Mouse (Mus musculus): ENCODE data around the gene Gm17581. TPM values are rescaled to one million over a fixed set of nuclear protein-coding genes. Genes with fewer than 3 reads are reported as not detected.

Gm17581 gene
- polyA plus RNA-seq, 1 experiment from 2014 or later, result not detected

DNA sequence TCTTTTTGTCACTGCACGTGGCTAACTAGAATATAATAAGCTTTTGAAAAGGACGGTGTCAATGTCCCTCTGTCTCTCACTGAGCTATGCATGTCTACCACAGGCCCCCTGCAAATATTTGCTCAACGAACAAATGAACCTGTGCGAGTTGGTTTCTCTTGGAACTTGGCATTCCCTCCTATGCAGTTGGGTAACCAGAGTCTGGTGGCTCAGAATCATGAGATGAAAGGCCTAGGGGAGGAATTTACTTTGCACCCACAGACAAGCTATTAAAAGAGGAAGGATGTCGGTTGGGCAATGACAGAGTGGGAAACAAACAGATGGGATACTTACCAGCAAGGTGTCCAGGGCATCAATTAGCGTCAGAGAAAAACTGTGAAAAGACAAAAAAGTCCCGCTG is 9.4 kb downstream of the Gm17581 start:
- WGBS, result 81% methylated on average over 7 of the region's 7 CpGs
- Histone ChIP-seq H3K27ac (ENCODE audit: low read length) (no peak overlapping the region), H3K9ac (ENCODE audit: low read length) (no peak overlapping the region), H3K27me3 (ENCODE audit: control insufficient read depth, insufficient read depth, low read length) (no peaks in the 10 kb centered on the region), H3K9me3 (replicated peaks; ENCODE audit: control insufficient read depth, low read length) (no peaks in the 10 kb centered on the region), H3K4me3 (ENCODE audit: low read length) (no peak overlapping the region), H3K4me2 (ENCODE audit: low read depth, low read length) (no peak overlapping the region), H3K36me3 (ENCODE audit: control insufficient read depth, insufficient read depth) (0 out of 2 replicates have a peak, but pooled peaks cover 2% of the 10 kb centered on the region), H3K4me1 (ENCODE audit: control insufficient read depth, insufficient read depth, low read length) (peaks cover 6% of the 10 kb centered on the region)
- ATAC-seq (replicated peaks; ENCODE audit: extremely low read depth, insufficient read depth, low FRiP score), result no peak

DNA sequence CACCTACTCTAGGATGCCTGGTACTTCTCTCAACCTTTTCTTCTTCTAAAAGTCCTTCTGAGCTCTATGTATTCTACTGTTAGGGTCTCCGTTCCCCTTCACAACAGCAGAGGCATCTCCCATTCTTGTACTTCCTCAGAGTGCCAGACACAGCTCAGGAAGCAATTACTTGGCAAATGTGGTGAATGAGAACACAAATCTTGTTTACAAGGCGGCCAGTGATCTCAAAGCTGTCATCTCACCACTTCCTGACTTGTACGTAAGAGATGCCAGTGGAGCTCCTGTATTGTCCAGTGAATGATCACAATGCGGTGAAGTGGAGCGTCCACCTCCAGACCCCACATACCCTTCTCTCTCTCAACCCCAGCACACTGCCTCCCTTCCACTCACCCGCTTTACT is 11.1 kb downstream of the Gm17581 start:
- 76% methylated on average over 6 of the region's 6 CpGs for WGBS
- no peak for ATAC-seq (replicated peaks; ENCODE audit: extremely low read depth, insufficient read depth, low FRiP score)

GRCm38 (mm10) chr2:155724036-155724435 is 11.6 kb downstream of the Gm17581 start:
- Histone ChIP-seq H3K4me3 (ENCODE audit: low read length) (no peak overlapping the region), H3K27ac (ENCODE audit: low read length) (no peak overlapping the region), H3K4me2 (ENCODE audit: low read depth, low read length) (no peak overlapping the region), H3K9me3 (replicated peaks; ENCODE audit: control insufficient read depth, low read length) (no peaks in the 10 kb centered on the region), H3K36me3 (ENCODE audit: control insufficient read depth, insufficient read depth) (0 out of 2 replicates have a peak, but pooled peaks cover 5% of the 10 kb centered on the region), H3K4me1 (ENCODE audit: control insufficient read depth, insufficient read depth, low read length) (peaks cover 6% of the 10 kb centered on the region), H3K9ac (ENCODE audit: low read length) (no peak overlapping the region), H3K27me3 (ENCODE audit: control insufficient read depth, insufficient read depth, low read length) (no peaks in the 10 kb centered on the region)
- WGBS, result 51% methylated on average over 5 of the region's 5 CpGs
- no peak for ATAC-seq (replicated peaks; ENCODE audit: extremely low read depth, insufficient read depth, low FRiP score)

More for the DNA sequence above, 11.1 kb downstream of the Gm17581 start:
- H3K9me3 ChIP-seq (replicated peaks; ENCODE audit: control insufficient read depth, low read length), result no peaks in the 10 kb centered on the region
- H3K27ac ChIP-seq (ENCODE audit: low read length), result no peak overlapping the region
- H3K27me3 ChIP-seq (ENCODE audit: control insufficient read depth, insufficient read depth, low read length), result no peaks in the 10 kb centered on the region
- H3K36me3 ChIP-seq (ENCODE audit: control insufficient read depth, insufficient read depth), result 0 out of 2 replicates have a peak, but pooled peaks cover 5% of the 10 kb centered on the region
- H3K9ac ChIP-seq (ENCODE audit: low read length), result no peak overlapping the region
- H3K4me2 ChIP-seq (ENCODE audit: low read depth, low read length), result no peak overlapping the region
- H3K4me3 ChIP-seq (ENCODE audit: low read length), result no peak overlapping the region
- peaks cover 6% of the 10 kb centered on the region for H3K4me1 ChIP-seq (ENCODE audit: control insufficient read depth, insufficient read depth, low read length)

GRCm38 (mm10) chr2:155720585-155720984 is 15.1 kb downstream of the Gm17581 start:
- no peak overlapping the region for H3K4me2 ChIP-seq (ENCODE audit: low read depth, low read length)
- 73% methylated on average over 5 of the region's 5 CpGs for WGBS
- no peak for ATAC-seq (replicated peaks; ENCODE audit: extremely low read depth, insufficient read depth, low FRiP score)

DNA sequence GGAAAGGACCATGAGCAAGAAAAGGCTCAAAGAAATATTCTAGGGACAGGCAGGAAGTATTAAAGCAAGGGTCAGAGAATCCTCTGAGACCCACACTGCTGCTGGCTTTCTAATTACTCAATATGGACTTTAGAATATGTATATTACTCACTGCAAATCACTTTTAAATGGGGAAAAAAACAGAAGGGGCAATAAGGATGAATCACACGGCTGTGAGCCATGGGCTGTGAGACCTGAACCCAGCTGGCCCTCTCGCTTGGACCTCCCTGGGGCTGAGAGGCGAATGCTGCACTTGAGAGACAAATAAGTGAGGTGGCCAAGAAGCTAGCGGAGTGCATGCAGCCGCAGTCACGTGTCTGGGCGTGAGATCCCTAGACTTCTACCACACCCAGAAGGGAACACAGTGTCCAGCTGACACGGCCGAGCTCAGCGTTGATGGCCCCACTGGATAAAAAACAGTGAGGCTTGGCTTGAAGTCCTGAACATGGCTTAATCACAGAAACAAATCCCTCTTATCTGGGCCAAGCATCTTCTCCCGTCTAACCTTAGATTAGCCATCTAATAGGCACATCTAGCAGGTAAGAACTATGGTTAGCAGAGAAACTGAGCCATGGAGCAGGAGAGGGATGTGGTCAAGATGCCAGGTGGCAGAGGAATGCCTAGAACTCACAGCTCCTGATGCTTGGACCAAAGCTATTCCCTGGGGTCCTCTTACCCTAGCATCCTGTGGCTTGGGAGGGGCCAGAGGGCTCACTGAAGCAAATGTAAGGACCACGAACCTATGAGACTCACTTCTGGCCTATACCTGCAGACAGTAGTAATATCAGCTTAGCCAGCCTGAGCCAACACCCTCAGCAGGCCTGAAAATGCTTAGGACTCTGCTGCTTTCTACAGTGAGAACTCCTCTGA is 18.3 kb downstream of the Gm17581 start:
- WGBS, result 82% methylated on average over 12 of the region's 12 CpGs
- Histone ChIP-seq H3K27me3 (ENCODE audit: control insufficient read depth, insufficient read depth, low read length) (no peaks in the 10 kb centered on the region), H3K9ac (ENCODE audit: low read length) (no peak overlapping the region), H3K4me1 (ENCODE audit: control insufficient read depth, insufficient read depth, low read length) (no peaks in the 10 kb centered on the region), H3K36me3 (ENCODE audit: control insufficient read depth, insufficient read depth) (peaks cover 18% of the 10 kb centered on the region; the same call in 1 of the 2 replicates), H3K9me3 (replicated peaks; ENCODE audit: control insufficient read depth, low read length) (no peaks in the 10 kb centered on the region), H3K4me3 (ENCODE audit: low read length) (no peak overlapping the region), H3K4me2 (ENCODE audit: low read depth, low read length) (no peak overlapping the region), H3K27ac (ENCODE audit: low read length) (no peak overlapping the region)
- ATAC-seq (replicated peaks; ENCODE audit: extremely low read depth, insufficient read depth, low FRiP score), result no peak

More at GRCm38 (mm10) chr2:155720585-155720984, 15.1 kb downstream of the Gm17581 start:
- Histone ChIP-seq H3K9ac (ENCODE audit: low read length) (no peak overlapping the region), H3K27ac (ENCODE audit: low read length) (no peak overlapping the region), H3K36me3 (ENCODE audit: control insufficient read depth, insufficient read depth) (peaks cover 15% of the 10 kb centered on the region; the same call in 1 of the 2 replicates), H3K4me3 (ENCODE audit: low read length) (no peak overlapping the region), H3K27me3 (ENCODE audit: control insufficient read depth, insufficient read depth, low read length) (no peaks in the 10 kb centered on the region), H3K9me3 (replicated peaks; ENCODE audit: control insufficient read depth, low read length) (no peaks in the 10 kb centered on the region), H3K4me1 (ENCODE audit: control insufficient read depth, insufficient read depth, low read length) (no peaks in the 10 kb centered on the region)

- H3K4me3 ChIP-seq (ENCODE audit: low read length), result no peak overlapping the region
- no peak overlapping the region for H3K9ac ChIP-seq (ENCODE audit: low read length)
- H3K9me3 ChIP-seq (replicated peaks; ENCODE audit: control insufficient read depth, low read length), result no peaks in the 10 kb centered on the region
- WGBS, result 83% methylated on average over 11 of the region's 11 CpGs
- peaks cover 9% of the 10 kb centered on the region for H3K36me3 ChIP-seq (ENCODE audit: control insufficient read depth, insufficient read depth)
- ATAC-seq (replicated peaks; ENCODE audit: extremely low read depth, insufficient read depth, low FRiP score), result no peak
- H3K27me3 ChIP-seq (ENCODE audit: control insufficient read depth, insufficient read depth, low read length), result no peaks in the 10 kb centered on the region
- H3K27ac ChIP-seq (ENCODE audit: low read length), result no peak overlapping the region
- H3K4me1 ChIP-seq (ENCODE audit: control insufficient read depth, insufficient read depth, low read length), result peaks cover 7% of the 10 kb centered on the region
- H3K4me2 ChIP-seq (ENCODE audit: low read depth, low read length), result no peak overlapping the region
Measured at GRCm38 (mm10) chr2:155710557-155710956, 25.1 kb downstream of the Gm17581 start.

- H3K27ac ChIP-seq (ENCODE audit: low read length), result no peak overlapping the region
- 60% methylated on average over 4 of the region's 4 CpGs for WGBS
- H3K4me3 ChIP-seq (ENCODE audit: low read length), result no peak overlapping the region
- H3K4me2 ChIP-seq (ENCODE audit: low read depth, low read length), result no peak overlapping the region
- peaks cover 7% of the 10 kb centered on the region for H3K4me1 ChIP-seq (ENCODE audit: control insufficient read depth, insufficient read depth, low read length)
- H3K27me3 ChIP-seq (ENCODE audit: control insufficient read depth, insufficient read depth, low read length), result no peaks in the 10 kb centered on the region
- no peak overlapping the region for H3K9ac ChIP-seq (ENCODE audit: low read length)
- H3K9me3 ChIP-seq (replicated peaks; ENCODE audit: control insufficient read depth, low read length), result no peaks in the 10 kb centered on the region
- peaks cover 7% of the 10 kb centered on the region for H3K36me3 ChIP-seq (ENCODE audit: control insufficient read depth, insufficient read depth)
- ATAC-seq (replicated peaks; ENCODE audit: extremely low read depth, insufficient read depth, low FRiP score), result no peak; the same call in 1 of the 2 replicates
Measured at GRCm38 (mm10) chr2:155707251-155707650, 28.4 kb downstream of the Gm17581 start.

DNA sequence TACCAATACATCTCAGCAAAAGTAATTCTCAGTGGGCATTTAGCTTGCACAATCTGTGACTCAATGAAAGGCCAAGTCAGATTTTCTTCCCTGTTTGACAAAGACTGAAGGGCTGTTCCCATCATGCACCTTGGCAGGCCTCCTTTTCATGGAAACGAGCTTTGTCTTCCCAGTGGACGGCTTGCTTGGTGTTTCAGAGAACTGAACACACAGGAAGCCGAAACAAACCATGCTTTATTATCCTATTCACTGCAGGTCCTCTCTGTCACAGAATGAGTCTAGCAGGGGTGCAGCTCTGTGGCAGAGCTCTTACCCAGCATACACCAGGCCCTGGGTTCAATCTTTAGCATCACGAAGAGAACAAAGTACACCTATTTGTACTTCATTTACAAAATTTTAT is 32.0 kb downstream of the Gm17581 start:
- Histone ChIP-seq H3K9ac (ENCODE audit: low read length) (no peak overlapping the region), H3K4me1 (ENCODE audit: control insufficient read depth, insufficient read depth, low read length) (peaks cover 7% of the 10 kb centered on the region), H3K27me3 (ENCODE audit: control insufficient read depth, insufficient read depth, low read length) (no peaks in the 10 kb centered on the region), H3K9me3 (replicated peaks; ENCODE audit: control insufficient read depth, low read length) (no peaks in the 10 kb centered on the region), H3K27ac (ENCODE audit: low read length) (no peak overlapping the region), H3K36me3 (ENCODE audit: control insufficient read depth, insufficient read depth) (peaks cover 5% of the 10 kb centered on the region; the same call in 1 of the 2 replicates), H3K4me2 (ENCODE audit: low read depth, low read length) (no peak overlapping the region), H3K4me3 (ENCODE audit: low read length) (no peak overlapping the region)
- 79% methylated on average over 4 of the region's 4 CpGs for WGBS
- ATAC-seq (replicated peaks; ENCODE audit: extremely low read depth, insufficient read depth, low FRiP score), result no peak

- 84% methylated on average over 19 of the region's 19 CpGs for WGBS
- Histone ChIP-seq H3K4me2 (ENCODE audit: low read depth, low read length) (no peak overlapping the region), H3K36me3 (ENCODE audit: control insufficient read depth, insufficient read depth) (peaks cover 5% of the 10 kb centered on the region; the same call in 1 of the 2 replicates), H3K27ac (ENCODE audit: low read length) (no peak overlapping the region), H3K4me1 (ENCODE audit: control insufficient read depth, insufficient read depth, low read length) (no peaks in the 10 kb centered on the region), H3K9me3 (replicated peaks; ENCODE audit: control insufficient read depth, low read length) (no peaks in the 10 kb centered on the region), H3K4me3 (ENCODE audit: low read length) (no peak overlapping the region), H3K9ac (ENCODE audit: low read length) (no peak overlapping the region), H3K27me3 (ENCODE audit: control insufficient read depth, insufficient read depth, low read length) (no peaks in the 10 kb centered on the region)
- no peak for ATAC-seq (replicated peaks; ENCODE audit: extremely low read depth, insufficient read depth, low FRiP score)
Measured at GRCm38 (mm10) chr2:155701399-155701919, 34.2 kb downstream of the Gm17581 start.

All from heart, embryonic 16.5 days (tissue).